Mouse (Mus musculus) ES-CJ7 (cell line): ENCODE data around the gene Gm8220.
"Not testable (repeated sequence)": the region's sequence is repeated elsewhere in the genome, so short reads cannot be mapped to it uniquely, and the experiment has no call there.

ENCODE experiments used
- DNase-seq: peaks from one replicate; pipeline ENCODE4 v3.0.0; 2011; ENCODE audit warnings: low read depth, low spot score

Gm8220 gene

GRCm38 (mm10) chr14:44285280-44285679, at the start of gene Gm8220:
Gene Gm8220, plus strand, starts transcription at chr14:44285580.
- DNase-seq = not testable (repeated sequence)

- DNase-seq = no peak
Measured at GRCm38 (mm10) chr14:44248039-44248438, 37.3 kb upstream of the Gm8220 start.

GRCm38 (mm10) chr14:44312049-44312448, 26.7 kb downstream of the Gm8220 start:
- not testable (repeated sequence) for DNase-seq

GRCm38 (mm10) chr14:44338484-44338883, 53.1 kb downstream of the Gm8220 start, which contains the start of gene Gm5930:
Gene Gm5930, minus strand, starts transcription at chr14:44338584.
- DNase-seq = not testable (repeated sequence)
